Mouse (Mus musculus): ENCODE data around the gene Cdk14.
A peak's percentile ranks its signal among the peaks of the same experiment; 100 is the strongest.

Gene Cdk14

DNA sequence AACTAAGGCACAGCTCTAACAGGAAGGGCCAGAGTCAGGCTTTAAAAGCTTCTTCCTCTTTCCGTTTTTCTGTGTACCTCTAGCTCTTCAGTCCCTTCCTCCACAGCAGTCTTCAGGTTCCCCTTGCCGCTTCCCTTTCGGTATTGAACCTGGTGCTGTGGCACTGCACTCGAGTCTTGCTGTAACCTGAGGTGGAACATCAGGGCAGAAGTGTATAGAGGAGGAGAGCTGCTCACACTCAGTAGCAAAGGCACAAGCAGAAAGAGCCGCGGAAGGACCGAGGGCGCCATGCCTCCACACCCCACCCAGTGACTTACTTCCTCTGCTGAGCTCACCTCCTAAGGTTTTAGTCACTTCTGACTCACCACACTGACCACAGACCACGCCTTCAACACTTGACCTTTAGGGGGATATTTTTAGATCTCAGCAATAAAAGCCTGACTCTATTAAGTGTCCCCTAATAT is at the start of gene Cdk14:
Gene Cdk14 (minus strand): TSS at position 321 of the 464 bp plus-strand sequence.
- DNase-seq (ENCODE audit: low read depth, low spot score) = no peak

DNA sequence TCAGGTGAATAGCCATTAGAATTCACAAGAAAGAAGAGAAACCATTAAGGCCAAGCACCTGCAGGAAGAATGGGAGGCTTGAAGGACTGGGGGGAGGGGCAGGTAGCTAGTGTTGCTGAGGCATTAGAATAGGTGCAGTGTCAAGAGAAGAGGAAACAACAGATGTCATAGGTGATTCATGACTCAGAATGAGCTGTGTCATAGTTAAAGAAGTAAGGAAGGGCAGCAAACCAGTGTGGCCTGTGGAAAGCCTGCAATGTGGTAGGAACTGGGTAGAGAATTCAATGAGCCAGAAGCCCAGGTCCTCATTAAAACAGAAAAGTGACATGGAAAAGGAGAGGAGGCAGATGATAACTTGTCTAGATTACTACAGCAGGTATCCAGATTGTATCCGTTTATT is 45.1 kb upstream of the Cdk14 start:
- DNase-seq (ENCODE audit: low read depth, low spot score) = no peak

DNA sequence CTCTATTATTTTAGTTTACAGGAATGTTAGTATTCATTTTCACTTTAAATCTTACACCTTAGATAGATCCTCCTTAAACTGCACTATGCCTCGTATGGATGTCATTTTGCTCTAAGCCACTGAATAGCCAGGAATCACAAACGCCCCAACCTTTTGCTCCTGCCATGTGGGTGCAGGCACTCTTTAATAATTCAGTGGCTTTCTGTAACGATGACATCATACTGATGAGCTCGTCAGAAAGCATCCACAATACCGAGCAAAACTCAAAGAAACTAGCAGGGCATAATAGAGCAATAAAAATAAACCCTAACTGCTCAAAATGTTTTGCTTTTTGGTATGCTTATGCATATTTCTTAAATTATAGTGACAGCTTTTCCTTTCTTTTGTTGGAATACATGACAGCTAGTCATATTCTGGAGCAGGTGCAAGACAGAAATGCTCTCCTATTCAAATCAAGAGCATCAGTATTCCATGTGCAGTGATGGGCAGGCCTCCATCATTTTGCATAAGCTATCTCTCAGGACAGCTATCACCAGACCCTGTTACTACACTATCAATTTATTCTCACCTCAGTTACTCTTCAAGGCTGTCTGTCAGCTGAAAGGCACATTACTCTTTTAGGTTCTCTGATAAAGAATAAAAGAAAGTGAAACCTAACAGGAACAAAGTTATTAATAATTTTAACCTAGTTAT is 11.8 kb upstream of the Cdk14 start:
- DNase-seq (ENCODE audit: low read depth, low spot score) = no peak

DNA sequence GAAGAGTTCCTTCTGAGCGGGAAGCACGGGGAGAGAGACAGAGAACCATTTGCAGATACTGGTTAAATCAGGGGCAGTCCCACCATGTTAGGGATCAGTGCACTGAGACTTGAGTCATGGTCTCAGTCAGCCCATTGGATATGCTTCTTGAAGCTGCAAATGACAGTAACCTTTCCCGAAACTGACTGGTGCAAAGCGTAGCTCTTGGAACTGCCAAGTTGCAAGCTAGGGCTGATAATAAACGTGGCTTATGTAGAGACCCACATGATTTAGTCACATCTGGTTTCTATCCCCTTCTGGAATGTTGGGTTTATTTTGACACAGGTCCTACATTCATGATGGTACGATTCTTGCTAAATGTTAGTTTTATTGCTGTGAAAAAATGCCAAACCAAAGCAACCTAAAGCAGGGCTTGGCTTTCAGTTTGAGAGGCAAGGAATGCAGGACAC is 3.6 kb upstream of the Cdk14 start:
- no peak for DNase-seq (ENCODE audit: low read depth, low spot score)

DNA sequence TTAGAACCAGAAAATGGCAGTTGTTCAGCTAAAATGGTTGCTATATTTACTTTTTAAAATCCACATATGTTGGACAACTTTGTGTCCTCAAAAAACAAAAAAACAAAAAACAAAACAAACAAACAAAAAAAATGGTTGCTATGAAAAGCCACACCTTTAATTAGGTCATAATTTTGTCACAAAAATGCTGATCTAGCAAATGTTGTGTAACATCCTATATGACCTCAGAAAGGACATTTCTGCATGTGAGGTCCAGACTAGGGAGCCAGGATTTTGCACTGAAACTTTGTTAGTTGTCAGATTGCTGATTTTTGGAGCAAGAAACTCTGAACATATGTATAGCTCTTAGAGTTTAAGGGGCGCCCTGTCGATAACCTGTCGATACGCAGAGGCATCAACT is 3.0 kb upstream of the Cdk14 start:
- DNase-seq (ENCODE audit: low read depth, low spot score) = no peak

DNA sequence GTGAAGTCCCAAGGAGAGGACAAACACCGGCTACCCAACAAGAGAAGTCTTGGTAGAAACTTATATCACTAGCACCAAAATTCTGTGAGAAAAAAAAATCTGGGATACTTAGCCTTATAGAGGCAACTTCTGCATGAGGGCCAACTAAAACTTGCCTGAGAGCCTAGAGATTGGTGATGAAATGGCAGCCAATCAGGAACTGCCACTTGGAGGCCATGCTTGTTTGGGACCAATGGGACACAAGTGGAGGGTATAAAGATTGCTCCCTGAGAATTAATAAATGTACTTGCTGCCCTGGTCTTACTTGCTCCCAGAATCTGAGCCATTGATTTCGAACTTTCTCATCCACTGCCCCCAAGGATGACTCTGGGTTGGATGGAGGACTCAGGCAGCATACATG is 1.3 kb upstream of the Cdk14 start:
- no peak for DNase-seq (ENCODE audit: low read depth, low spot score)

DNA sequence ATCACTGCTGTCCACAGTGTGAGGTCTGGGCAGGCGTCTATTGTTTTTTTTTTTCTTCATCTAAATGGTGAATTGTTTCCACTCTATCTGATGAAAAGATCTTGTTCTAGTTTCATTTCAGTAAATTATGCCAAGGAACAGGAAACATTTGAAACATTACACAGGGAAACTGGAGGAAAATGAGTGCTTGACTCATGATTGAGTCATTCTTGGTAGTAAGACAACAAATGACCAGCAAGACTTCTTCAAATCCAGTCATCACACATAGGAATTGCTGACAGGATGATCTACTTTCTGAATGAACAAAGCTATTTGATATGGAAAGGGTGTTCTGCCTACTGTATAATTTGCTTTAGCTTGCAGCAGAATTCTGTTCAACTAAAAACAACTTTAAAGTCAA is 859 bp downstream of the Cdk14 start:
- no peak for DNase-seq (ENCODE audit: low read depth, low spot score)

DNA sequence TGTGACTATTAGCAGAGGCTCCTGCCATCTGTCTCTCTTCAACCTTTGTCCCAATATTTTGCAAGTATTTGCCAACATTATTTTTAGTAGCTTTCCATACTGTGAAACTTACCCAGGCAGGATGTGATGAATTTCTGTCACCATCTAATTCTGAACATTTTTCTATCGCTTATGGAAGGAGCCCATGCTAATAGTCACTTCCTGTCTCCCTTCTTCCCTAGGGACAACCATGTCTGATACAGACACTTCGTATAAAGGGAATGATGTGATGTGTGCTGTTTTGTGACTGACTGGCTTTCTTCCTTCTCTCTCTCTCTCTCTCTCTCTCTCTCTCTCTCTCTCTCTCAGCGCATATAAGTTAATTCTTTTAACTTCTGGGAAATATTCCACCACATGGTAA is 5.3 kb downstream of the Cdk14 start:
- no peak for DNase-seq (ENCODE audit: low read depth, low spot score)

DNA sequence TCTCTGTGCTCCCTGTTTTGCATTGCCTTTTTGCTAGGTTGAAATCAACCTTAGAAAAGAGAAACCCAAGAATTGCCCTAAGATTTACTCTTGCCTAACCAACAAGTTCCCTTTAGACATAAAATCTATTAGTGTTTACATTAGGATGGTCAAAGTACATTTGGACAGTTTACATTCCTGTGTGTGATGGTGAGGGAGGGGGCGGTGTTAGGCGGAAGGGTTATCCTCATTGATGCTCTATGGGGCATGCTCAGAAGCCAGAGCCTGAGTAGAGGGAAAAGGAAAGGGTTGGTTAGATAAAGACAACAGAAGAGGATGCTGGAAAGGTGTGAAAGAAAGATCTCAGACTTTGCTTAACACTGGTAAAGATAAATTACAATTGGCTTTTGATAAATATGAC is 8.2 kb downstream of the Cdk14 start:
- DNase-seq (ENCODE audit: low read depth, low spot score) = no peak

DNA sequence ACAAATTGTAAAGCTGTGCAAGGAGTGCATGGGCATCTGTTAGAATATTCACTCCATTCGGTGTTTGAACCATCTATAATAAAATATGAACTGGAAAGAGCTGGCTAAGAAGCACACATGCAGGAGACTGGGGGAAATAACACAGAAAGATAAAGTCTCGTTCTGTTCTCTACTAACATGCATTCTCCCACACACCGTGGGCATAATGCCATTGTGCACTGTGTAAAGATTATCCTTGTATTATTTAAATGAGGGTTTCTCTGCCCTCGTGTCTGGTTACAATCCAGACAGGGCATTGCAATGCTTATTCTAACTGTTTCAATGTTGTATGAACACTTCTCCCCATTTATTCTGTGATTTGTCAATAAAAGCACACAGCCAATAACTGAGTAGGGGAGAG is 18.1 kb downstream of the Cdk14 start:
- DNase-seq (ENCODE audit: low read depth, low spot score) = no peak

DNA sequence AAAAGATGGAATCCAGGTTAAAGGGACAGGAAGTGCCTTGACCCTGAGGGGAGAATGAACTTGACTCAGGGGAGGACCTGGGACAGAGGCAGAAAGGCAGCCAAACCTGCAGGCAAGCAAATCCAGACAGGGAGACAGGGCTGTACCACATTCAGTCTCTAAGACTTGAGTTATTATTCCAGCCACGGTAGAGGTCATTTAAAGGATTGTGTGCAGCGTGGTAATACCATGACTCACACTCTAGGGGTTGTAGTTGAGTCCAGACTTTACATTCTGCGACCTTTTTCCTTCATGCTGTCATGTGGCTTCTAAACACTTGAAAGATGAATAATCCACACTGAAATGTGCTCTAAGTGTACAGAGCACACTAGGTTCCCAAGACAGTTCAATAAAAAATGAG is 27.3 kb downstream of the Cdk14 start:
- DNase-seq (ENCODE audit: low read depth, low spot score) = no peak

DNA sequence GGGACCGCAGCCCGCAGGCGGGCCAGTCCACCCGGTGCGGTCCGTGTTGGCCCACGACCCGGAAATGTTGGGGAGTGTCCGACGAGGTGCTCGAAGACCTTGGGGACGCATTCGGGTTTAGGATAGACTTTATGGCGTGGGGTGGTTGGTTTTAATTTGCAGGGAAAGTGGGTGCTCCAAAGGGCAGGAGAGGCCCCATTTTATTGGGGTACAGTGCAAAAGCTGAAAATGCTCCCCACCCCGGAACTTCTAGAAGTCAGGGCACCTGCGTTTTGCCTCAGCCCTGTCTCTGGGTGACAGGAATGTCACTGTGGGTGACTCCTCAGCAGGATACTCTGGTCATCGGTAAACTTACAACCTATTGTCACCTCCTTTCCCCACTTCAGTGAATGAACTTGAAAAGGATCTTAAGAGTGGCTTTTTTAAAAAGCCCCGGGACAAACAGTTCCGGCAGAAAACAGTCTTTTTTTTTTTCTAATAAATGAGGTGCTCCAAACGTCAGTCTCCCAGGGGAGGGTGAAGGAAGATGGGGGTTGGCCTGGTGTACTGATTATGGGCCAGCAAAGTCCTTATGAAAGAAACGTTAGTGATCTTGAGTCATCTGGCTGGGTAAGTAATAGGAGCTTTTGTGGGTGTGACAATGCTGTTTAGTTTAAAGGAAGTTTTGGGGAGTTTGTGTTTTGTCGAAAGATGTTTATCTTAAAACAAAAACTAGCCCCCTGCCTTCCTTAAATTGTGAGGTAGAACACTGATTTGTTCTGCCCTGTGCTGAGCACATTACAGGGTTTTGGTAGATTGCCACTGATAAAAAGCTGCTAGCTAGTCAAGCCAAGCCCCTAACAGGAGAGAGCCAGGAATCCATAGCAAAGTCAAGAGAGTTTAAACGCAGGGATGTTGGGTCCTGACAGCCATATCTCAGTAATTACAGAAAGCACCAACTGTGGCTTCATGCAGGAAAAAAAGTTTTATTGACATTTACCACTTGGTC is 39.1 kb downstream of the Cdk14 start:
- DNase-seq (ENCODE audit: low read depth, low spot score) = no peak

DNA sequence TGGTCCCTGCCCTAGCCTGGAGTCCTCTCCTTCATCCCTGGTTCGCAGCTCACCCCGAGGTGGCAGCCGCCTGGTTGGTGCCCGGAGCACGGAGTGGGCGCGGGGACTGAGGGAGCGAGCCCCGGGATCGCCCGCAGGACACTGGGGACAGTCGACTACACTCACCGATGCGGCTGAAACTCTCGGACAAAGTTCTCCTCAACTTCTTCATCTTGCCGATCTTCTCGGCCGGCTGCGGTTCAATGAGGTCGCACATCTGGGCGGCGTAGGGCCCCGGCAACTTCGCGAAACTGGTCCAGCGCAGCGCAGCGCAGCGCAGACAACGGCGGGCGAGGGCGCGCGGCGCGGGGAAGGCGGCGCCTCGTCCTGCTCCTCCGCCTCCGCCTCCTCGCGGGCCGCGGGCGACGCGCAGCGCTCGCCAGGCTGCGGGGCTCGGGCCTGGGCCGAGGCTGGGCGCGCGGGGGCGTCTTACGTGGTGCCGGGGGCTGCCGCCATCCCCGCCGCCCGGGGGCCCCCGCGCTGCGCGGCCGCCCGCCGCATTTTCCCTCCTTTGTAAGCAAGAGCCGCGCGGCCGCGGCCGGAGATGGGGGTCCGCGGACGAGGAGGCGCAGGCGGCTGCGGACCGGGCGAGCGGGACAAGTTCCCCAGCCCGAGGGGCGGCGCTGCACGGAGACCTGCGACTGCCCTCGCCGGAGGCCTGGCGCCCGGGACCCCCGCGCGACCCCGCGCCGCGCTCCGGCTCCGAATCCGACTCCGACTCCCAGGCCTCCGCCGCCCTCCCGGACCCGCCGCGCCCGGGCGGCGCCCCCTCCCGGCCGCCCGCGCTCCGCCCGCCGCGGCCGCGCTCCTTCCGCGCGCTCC is 40.0 kb downstream of the Cdk14 start:
- peak; percentile 17 for DNase-seq (ENCODE audit: low read depth, low spot score)

DNA sequence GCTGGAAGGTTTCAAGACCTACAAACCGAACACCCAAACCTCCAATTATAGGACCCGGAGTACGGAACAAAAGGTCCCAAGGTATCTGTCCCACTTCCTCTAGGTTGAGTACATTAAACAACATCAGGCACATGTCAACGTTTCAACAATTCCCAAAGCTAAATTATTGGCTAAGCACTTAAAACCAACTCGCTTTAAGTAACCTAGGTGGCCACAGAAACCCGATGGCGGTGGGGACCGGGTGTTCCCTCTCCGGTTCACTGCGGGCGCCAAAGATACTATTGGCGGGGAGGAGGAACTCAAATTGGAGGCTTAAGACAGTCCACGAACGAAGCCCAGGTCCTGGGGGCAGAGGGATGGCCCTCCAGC is 40.6 kb downstream of the Cdk14 start:
- no peak for DNase-seq (ENCODE audit: low read depth, low spot score)

DNA sequence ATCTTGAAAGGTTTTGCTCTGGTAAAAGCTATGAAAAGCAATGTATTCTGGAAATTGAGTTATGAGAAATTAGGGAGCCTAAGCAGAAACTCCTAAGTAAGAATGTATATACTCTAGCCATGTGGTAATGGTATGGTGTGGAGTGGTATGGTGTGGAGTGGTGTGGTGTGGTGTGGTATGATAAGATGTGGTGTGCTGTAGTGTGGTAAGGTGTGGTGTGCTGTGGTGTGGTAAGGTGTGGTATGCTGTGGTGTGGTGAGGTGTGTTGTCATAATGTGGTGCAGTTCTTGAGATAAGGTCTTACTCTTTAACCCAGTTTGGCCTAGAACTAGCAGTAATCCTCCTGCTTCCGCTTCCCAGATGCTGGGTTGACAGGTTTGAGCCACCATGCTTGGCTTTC is 45.7 kb downstream of the Cdk14 start:
- DNase-seq (ENCODE audit: low read depth, low spot score) = no peak

DNA sequence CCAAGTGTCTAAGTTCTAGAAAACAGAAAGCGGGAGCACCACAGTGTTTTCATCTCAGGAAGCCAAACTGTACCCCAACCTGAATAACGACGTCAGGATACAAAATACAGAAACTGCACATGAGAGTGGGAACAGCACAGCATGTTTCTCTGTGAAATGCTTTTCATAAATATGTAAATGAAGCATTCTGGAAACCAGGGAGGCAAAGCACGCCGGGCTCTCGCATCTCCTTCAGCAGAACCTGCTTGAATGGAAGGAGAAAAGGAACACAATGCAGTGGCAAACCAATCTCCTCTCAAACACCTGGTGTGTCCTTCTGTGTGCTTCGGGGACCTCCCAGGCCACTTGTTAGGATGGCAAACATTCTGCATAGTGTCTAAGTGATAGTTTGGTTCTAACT is 46.6 kb downstream of the Cdk14 start:
- DNase-seq (ENCODE audit: low read depth, low spot score) = peak; percentile 16

DNA sequence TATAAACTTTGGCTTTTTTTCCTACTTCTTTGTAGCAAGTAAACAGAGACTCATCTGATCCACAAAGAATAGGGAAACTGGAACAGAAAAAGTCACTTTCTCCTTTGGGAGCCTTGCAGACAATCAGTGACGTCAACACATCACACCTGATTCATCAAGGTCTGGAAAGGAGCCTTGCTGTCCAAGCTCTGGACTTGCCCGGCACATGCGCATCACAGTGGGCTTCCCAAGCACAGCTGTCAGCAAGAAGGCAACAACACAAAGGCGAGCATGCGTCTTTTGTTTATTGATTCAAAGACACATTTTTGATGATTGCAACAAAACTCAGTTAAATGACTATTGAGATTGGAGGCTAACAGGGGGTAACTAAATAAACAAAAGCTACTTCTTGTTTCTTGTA is 47.2 kb downstream of the Cdk14 start:
- no peak for DNase-seq (ENCODE audit: low read depth, low spot score)

DNA sequence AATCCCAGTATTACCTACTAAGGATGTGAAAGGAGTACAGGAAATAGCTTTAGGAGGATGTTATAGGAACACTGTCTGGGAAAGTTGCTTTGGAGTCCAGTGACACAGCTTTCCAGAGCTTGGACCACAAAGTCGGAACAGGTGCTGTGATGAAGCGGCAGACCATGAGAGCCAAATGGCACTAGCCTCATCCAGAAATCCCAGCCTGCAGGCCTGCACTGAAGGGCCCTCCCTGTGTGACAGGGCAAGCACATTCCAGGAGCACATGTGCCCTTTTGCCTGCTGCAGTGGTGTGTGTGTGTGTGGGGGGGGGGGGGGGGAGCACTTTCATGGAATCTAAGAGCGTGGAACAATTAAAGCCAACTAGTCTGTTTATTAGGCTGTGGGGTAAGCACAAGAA is 47.8 kb downstream of the Cdk14 start:
- DNase-seq (ENCODE audit: low read depth, low spot score) = no peak

DNA sequence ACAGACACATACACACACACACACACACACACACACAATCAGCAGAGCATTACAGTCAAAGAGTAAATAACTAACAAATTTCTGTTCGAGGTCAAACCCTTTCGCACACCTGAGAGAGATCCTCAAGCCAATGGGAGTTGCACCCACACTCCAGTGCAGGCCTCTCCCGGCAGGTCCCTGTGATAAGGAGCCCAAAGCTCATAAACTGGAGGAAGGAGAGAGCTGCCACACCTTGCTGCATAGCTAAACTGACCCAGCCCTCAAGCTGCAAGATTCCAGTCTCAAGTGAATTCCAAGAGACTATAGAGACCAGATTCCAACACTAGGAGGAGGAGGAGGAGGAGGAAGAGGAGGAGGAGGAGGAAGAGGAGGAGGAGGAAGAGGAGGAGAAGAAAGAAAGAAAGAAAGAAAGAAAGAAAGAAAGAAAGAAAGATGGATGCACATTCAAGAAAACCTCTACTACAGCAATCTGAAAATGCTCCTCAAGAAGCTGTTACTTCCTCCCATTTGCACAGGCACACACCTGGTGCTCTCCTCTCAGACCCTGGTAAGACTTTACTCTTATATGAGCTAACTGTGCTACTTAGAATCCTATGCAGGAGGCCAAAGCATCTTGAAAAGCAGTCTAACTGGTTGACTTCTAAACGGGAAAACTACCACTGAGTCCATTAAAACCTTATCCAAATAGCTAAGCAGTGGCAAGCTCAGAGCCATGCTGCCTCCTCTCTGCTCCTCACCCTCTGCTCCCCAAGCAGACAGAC is 49.6 kb downstream of the Cdk14 start:
- DNase-seq (ENCODE audit: low read depth, low spot score) = no peak

DNA sequence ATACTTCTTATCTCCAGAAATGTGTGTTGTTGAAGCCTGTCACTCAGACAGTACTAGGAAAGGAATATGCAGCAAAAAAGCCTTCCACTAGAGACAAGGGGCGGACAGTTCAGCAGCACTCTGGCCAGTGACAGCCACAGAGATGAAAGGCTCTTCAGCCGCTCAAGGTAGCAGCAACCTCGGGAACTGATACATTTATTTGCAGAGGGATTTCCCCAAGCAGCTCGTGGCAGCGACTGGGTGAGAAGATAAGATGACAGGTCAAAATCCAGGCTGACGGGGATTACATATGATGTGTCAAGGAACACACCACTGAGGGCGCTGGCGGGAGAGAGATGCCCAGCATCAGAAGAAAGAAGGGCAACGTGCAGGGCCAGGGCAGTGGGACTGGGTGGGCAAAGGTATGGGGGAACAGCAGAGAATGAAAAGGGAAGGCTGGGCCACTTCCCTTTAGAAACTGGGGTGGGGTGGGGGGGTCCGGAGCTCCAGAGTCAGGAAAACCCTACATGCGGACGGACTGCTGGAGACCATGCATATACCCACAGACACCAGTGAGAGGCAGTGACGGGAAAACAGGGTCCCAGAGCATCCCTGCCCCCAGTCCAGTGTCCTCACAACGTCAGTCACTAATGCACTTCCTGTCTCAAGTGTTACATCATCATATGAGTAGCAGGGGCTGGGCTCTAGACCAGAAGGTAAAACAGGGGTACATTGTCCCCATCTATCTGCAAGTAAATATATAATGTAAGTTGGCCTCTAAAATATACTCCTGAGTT is 51.5 kb downstream of the Cdk14 start:
- DNase-seq (ENCODE audit: low read depth, low spot score) = no peak

Data from telencephalon, adult 2 months (tissue).